Mouse (Mus musculus) olfactory bulb, adult 2 months (tissue): ENCODE results near the gene Ddah2.

Experiments
- CTCF ChIP-seq: fragments of 200-500 bp; IDR thresholded peaks from 2 replicates; pipeline ENCODE4 v1.5.1; 2012; ENCODE audit warnings: low read depth, mild to moderate bottlenecking, low read length, moderate library complexity; ENCODE audit not compliant: insufficient read depth
- POLR2A ChIP-seq: fragments of 200-500 bp; IDR thresholded peaks from 2 replicates; pipeline ENCODE4 v1.6.1; 2012; ENCODE audit warnings: mild to moderate bottlenecking, low read depth, low read length, moderate library complexity; ENCODE audit not compliant: insufficient read depth

- no peak for TF ChIP-seq POLR2A
- no peak for TF ChIP-seq CTCF
Observed at GRCm38 (mm10) chr17:35027277-35028068, 31.4 kb upstream of the Ddah2 start, which contains the start of gene Sapcd1.
